Mouse (Mus musculus): Measurements from ENCODE around the gene Zgrf1. TPM values are rescaled to one million over a fixed set of nuclear protein-coding genes. Genes with fewer than 3 reads are reported as not detected.

Zgrf1 gene
- polyA plus RNA-seq, 2 experiments, result 4.0 to 4.7 TPM

DNA sequence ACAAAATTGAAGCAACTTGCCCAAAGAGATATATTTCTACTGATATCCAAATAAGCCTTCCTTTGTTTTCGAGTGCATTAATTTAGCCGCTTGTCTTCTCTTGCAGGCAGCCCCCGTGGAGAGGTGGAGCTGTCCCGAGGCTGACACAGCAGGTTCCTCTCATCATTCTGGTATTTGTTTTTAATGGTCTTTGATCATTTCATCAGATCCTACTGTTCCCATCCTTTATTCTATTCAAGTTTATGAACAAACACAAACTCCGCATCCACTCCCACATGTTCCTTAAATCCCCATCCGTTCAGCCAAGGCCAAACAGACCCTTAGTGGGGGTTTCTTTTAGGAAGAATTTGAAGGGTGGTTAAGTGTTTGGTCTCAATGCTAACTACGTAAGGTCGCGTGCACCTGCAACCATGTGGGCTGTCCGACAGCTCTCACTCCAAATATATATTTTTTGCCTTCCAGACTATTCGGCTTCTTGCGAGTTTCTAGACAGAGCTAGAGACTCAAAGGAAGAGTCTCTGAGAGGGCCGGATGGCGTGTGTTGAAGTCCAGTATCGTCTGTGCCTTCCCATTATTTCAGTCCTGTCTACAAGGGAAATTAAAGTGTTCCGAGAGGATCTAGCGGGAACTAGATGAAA, 77.6 kb downstream of the Zgrf1 start:
- Histone ChIP-seq H3K9me3 (ENCODE audit: control insufficient read depth, low read length) (no peaks in the 10 kb centered on the region), H3K9ac (replicated peaks) (no peak overlapping the region), H3K27me3 (ENCODE audit: control insufficient read depth, insufficient read depth, low read length) (peaks cover 96% of the 10 kb centered on the region), H3K4me1 (replicated peaks; ENCODE audit: control insufficient read depth in 2 of 2, insufficient read depth in 2 of 2, low read length in 1 of 2) (no peaks in the 10 kb centered on the region), H3K4me3 (ENCODE audit: insufficient read depth in 1 of 2, low read depth in 2 of 2, low read length in 2 of 2) (no peak overlapping the region), H3K27ac (no peak overlapping the region), H3K4me2 (ENCODE audit: low read depth) (no peak overlapping the region), H3K36me3 (replicated peaks; ENCODE audit: control insufficient read depth, insufficient read depth, low read depth) (no peaks in the 10 kb centered on the region)
- 6% methylated on average over 17 of the region's 17 CpGs for WGBS (ENCODE audit: insufficient replicate concordance)
- TF ChIP-seq EP300 (IDR thresholded peaks at IDR 0.05; ENCODE audit: low read depth), result no peak
- TF ChIP-seq CTCF (IDR thresholded peaks at IDR 0.05; ENCODE audit: low read depth), result no peak
- DNase-seq (ENCODE audit: low read depth in 3 of 3, low spot score in 3 of 3) (no peak), ATAC-seq (ENCODE audit: insufficient read depth) (no peak)

- Histone ChIP-seq H3K36me3 (replicated peaks; ENCODE audit: control insufficient read depth, insufficient read depth, low read depth) (no peaks in the 10 kb centered on the region), H3K4me1 (replicated peaks; ENCODE audit: control insufficient read depth in 2 of 2, insufficient read depth in 2 of 2, low read length in 1 of 2) (no peaks in the 10 kb centered on the region), H3K4me2 (ENCODE audit: low read depth) (no peak overlapping the region), H3K9ac (replicated peaks) (no peak overlapping the region), H3K4me3 (ENCODE audit: insufficient read depth in 1 of 2, low read depth in 2 of 2, low read length in 2 of 2) (no peak overlapping the region), H3K27ac (no peak overlapping the region), H3K27me3 (ENCODE audit: control insufficient read depth, insufficient read depth, low read length) (peaks cover 93% of the 10 kb centered on the region), H3K9me3 (ENCODE audit: control insufficient read depth, low read length) (no peaks in the 10 kb centered on the region)
- 1% methylated on average over 10 of the region's 10 CpGs for WGBS (ENCODE audit: insufficient replicate concordance)
- ATAC-seq (ENCODE audit: insufficient read depth) (no peak), DNase-seq (ENCODE audit: low read depth in 3 of 3, low spot score in 3 of 3) (no peak)
- TF ChIP-seq CTCF (IDR thresholded peaks at IDR 0.05; ENCODE audit: low read depth), result no peak
- no peak for TF ChIP-seq EP300 (IDR thresholded peaks at IDR 0.05; ENCODE audit: low read depth)
Observed at GRCm38 (mm10) chr3:127631582-127631981, 78.3 kb downstream of the Zgrf1 start.

DNA sequence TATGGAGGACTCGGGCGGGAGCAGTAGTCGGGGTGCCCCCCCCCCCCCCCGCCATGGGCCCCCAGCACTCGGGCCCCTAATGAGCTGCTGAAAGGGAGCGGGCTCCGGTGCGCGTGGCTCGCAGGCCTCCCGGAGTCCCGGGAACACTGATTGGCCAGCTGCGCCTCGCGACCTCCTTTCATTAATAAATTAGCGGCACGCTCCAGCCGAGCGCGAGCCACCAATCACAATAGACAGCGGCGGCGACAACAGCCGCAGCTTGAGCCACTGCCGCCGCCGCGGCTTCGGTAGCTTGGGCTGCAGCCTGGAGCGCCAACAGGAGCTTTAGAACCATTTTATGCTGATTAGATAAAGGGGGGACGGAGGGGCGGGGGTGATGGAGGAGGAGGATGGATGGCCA, 79.2 kb downstream of the Zgrf1 start:
- Histone ChIP-seq H3K9ac (replicated peaks) (no peak overlapping the region), H3K4me1 (replicated peaks; ENCODE audit: control insufficient read depth in 2 of 2, insufficient read depth in 2 of 2, low read length in 1 of 2) (no peaks in the 10 kb centered on the region), H3K4me3 (ENCODE audit: insufficient read depth in 1 of 2, low read depth in 2 of 2, low read length in 2 of 2) (peak overlapping the region in 1 of 2 experiments; percentile 23; a peak in 1 of 4 replicates), H3K36me3 (replicated peaks; ENCODE audit: control insufficient read depth, insufficient read depth, low read depth) (no peaks in the 10 kb centered on the region), H3K27me3 (ENCODE audit: control insufficient read depth, insufficient read depth, low read length) (peaks cover 91% of the 10 kb centered on the region), H3K4me2 (ENCODE audit: low read depth) (peak overlapping the region; percentile 5), H3K9me3 (ENCODE audit: control insufficient read depth, low read length) (no peaks in the 10 kb centered on the region), H3K27ac (no peak overlapping the region)
- DNase-seq (ENCODE audit: low read depth in 3 of 3, low spot score in 3 of 3), result no peak
- ATAC-seq (ENCODE audit: insufficient read depth), result no peak
- no peak for TF ChIP-seq CTCF (IDR thresholded peaks at IDR 0.05; ENCODE audit: low read depth)
- TF ChIP-seq EP300 (IDR thresholded peaks at IDR 0.05; ENCODE audit: low read depth), result no peak
- WGBS (ENCODE audit: insufficient replicate concordance), result 1% methylated on average over 29 of the region's 32 CpGs

GRCm38 (mm10) chr3:127633080-127634032, 80.1 kb downstream of the Zgrf1 start, which contains the start of gene Neurog2:
Gene Neurog2, plus strand, starts transcription at chr3:127633135.
- H3K9ac ChIP-seq (replicated peaks), result no peak within 1 kb of the TSS
- H3K4me3 ChIP-seq (ENCODE audit: insufficient read depth in 1 of 2, low read depth in 2 of 2, low read length in 2 of 2), result peak within 1 kb of the TSS in 1 of 2 experiments; percentile 25; a peak in 2 of 4 replicates
- no peak within 1 kb of the TSS for H3K27ac ChIP-seq
- no peak for DNase-seq (ENCODE audit: low read depth in 3 of 3, low spot score in 3 of 3)
- peaks cover 91% of the 10 kb centered on the region for H3K27me3 ChIP-seq (ENCODE audit: control insufficient read depth, insufficient read depth, low read length)
- no peak for TF ChIP-seq CTCF (IDR thresholded peaks at IDR 0.05; ENCODE audit: low read depth)
- TF ChIP-seq EP300 (IDR thresholded peaks at IDR 0.05; ENCODE audit: low read depth), result no peak
- H3K4me1 ChIP-seq (replicated peaks; ENCODE audit: control insufficient read depth in 2 of 2, insufficient read depth in 2 of 2, low read length in 1 of 2), result no peaks in the 10 kb centered on the region
- peak; percentile 28; the same call in 1 of the 2 replicates for ATAC-seq (ENCODE audit: insufficient read depth)
- under 1% methylated on average over 87 of the region's 92 CpGs for whole genome bisulfite sequencing (ENCODE audit: insufficient replicate concordance)
- H3K9me3 ChIP-seq (ENCODE audit: control insufficient read depth, low read length), result no peaks in the 10 kb centered on the region
- peak within 1 kb of the TSS; percentile 5 for H3K4me2 ChIP-seq (ENCODE audit: low read depth)
- no peaks in the 10 kb centered on the region for H3K36me3 ChIP-seq (replicated peaks; ENCODE audit: control insufficient read depth, insufficient read depth, low read depth)
